Mouse (Mus musculus) embryo, embryonic 10.5 days (tissue): ENCODE data around the gene Nhsl2.
A peak's percentile ranks its signal among the peaks of the same experiment; 100 is the strongest.

Experiments used
- DNase-seq: peaks from one replicate; pipeline ENCODE4 v3.0.0-alpha.2; 2015; ENCODE audit warnings: low spot score

The Nhsl2 gene

DNA sequence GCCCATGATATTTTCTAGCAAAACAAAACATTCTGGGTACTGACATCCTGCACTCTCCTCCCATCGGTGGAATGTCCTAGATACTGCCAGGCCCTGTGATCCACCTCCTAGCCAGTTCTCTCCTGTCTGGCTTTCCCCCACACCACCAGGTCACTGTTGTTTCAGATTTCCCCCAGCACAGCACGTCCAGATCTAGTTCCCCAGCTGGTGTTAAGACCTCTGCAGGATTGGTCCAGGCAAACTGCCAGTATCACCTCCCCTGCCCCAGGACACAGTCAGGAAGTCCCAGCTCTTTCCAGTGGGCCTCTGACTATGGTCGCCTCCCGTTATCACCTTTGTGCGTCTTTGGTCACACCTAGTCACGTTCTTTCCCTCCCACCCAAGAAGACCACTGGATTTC is 134.5 kb downstream of the Nhsl2 start:
- no peak for DNase-seq

DNA sequence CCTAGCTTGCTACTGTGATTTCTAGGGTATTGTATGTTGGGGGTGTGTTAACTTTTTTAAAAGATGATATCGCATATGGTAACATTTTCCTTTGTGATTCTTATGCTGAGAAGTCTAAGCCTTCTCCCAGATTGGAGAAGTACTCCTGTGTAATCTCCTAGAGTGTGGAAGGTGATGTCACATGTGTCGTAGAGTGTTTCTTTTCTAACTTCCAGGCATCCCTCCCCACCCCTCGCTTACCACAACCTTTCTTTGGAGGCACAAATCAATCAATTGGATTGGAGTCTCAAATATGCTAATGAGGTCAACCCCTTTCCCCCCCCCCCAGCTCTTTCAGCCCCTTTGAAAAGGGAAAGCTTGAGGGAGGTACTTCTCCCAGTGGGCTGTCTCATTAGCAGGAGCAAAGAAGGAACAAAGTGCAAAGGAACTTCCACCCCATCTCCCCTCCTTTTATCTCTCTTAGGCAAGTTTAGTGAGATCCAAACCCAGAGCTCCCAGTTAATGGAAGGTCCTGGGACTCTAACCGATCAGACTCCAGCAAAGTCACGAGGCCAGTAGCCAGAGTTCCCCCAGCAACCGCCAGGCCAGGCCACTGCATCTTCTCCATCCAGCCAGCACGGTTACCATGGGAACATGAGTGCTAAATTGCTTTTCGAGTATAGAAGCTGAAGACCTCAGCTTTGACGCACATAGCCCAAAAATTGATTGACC is 137.6 kb downstream of the Nhsl2 start:
- DNase-seq, result peak; percentile 71

DNA sequence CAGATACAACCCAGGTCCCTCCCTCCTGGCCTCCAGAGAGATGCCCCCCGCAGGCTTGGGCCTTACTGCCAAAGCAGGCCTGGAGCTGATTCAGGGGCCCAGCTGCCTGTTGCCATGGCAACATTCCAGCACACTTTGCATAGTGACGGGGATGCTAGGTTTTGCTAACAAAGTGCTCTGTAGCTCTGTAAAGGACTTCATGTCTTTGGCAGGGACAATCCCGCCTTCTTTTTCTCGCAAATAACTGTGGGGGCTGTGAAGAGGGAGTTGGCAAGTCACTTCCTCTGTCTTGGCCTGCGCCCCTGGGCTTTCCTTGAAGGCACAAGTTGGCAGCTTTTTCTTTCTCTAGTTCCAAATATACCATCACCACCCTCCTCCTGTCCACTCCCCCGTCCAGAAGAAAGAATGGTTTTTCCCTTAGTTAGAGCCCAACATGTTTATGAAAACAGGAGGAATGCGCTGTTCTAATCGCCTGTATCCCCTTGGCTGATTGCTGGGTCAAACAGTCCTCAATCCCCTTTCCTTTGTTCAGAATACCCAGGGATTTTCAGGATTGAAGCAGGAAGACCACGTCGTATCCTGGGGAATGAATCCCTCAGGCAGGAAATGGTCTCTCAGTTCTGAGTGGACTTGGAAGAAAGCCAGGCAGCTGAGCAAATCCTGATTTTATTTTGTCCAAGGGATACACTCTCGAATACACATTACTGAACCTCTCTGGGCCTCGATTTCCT is 144.8 kb downstream of the Nhsl2 start:
- peak; percentile 71 for DNase-seq

DNA sequence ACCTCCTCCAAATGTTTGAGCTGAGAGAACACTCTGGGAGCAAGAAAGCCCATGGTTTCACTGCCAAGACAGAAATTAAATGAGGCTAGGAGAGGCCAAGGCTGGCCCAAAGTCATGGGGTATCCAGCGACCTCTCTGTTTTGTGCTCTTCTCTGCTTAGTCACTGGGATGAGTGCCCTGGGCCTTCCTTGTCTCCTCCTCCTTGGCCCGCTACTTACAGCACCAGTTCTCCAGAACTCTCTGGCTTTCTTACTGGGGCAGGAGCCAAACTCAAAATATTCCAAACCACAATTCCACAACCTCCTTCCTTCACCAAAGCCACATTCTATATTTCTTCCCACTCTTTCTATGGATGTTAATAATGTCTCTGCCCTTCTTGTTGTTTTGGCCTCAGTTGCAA is 147.5 kb downstream of the Nhsl2 start:
- DNase-seq, result no peak

DNA sequence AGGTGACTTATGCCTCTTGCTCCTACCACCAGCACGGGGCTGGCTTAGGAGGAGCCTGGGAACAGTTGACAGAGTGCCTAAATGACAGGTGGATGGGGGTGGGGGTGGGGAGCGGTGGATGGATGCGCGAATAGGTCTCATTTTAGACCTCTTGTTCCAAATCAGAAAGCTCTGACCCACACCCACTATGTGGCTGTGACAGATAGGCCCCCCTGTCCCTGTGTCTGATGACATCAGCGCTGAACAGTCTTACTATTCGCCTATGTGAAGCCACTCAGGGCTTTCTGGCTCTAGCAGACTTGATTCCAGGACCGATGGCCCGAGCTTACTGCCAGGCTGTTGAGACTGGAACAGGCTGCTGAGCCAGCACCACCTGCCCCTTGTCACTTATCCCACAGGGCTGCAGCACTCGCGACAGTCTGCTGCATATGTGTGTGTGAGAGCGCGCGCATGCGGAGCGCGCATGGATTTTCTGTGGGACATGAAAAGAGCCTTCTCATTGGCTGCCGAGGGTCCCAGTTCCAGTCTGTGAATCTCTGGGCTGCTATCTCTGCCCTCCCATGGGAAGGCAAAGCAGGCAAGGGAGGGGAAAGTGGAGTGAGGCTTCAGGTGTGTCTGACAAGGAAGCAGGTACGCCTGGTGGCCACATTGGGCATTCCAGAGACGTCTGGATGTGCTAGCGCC is 154.6 kb downstream of the Nhsl2 start:
- DNase-seq, result peak; percentile 50

DNA sequence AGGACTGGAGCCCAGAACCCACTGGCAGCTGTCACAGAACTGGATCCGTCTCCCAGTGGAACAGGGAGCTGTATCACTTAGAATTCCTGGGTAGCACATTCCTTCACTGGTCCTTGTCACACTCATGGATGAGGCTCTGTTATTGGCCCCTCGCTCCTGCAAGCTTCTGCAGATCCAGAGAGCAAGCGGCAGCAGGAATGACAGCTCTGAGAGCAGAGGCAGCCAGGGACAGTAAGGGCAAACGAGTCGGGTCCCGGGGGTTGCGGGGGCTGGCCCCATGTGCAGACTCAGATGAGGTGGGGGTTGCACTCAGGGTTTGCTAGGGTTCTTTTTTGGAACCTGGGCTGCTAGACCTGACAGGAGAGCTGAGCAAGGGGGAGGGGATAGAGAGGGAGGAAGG is 155.2 kb downstream of the Nhsl2 start:
- no peak for DNase-seq

DNA sequence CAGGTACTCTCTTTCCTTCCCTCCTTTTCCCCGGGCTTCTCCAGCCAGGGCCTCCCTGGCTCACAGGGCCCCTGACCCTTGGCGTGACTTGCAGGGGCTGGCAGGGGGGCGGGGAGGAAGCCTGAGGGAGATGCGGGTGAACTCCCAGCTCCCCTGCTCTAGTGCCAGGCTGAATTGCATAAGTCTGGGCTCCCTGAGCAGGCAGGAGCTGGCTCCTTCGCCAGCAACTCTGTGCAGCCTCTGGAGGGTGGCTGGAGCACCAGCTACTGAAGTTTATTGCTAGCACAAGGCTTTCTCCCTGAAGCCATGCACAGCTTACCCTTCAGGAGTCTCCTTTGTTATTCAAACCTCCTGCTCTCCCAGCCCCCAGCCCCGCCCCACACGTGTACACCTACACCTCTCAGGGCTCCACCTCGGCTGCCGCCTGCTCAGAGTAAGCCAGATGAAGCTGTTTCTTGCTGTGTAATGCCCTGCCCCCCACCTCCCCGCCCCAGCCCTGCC is 156.0 kb downstream of the Nhsl2 start:
- peak; percentile 12 for DNase-seq

DNA sequence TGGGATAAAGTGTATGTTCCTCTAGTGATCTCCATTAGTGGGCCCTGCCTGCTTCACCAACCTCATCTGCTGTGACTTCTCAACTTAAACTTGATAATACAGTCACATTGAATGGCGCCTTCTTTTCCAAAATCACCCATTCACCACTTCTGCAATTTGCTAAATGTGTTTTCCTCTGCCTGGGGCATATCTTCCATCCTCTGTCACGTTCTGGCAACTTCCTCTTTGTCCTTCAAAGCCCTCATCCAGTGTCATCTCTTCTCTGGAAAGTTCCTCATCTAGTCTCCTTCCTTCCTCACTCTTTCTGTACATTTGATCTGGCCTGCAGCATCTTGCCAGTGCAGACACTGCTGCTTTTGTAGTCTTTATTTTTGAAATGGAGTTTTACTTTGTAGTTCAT is 158.8 kb downstream of the Nhsl2 start:
- DNase-seq, result no peak

DNA sequence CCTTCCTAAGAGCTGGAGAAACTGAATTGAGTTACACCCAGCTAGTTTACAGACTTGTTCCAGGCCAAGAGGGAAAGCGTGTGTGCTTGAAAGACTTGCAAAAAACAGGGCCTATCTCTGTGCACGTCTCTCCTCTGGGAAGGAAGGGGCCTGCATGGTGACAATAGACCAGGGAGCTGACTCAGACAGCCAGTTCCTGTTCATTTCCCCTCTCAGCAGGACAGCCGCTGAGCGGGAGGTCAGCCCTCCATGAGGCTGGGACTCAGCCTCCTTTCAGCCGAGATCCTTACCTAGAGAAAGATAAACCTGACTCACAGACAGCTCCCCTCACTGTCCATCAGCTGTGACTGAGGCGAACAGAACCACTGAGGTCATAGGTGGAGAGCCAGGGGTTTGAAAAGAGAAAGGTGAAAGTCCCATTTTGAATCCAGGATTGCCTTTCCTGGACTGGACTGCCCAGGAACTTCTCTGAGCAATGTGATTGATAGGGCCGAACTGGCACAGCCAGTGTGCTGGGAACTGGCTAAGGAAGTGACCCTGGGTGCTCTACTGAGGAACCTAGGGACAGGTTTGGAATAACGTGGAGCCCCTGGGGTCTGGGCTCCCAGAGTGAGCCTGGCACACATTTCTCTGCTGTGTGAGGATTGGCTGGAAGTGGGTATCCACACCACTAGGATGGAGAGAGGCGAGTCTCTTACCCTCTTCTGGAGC is 168.2 kb downstream of the Nhsl2 start:
- DNase-seq, result no peak

DNA sequence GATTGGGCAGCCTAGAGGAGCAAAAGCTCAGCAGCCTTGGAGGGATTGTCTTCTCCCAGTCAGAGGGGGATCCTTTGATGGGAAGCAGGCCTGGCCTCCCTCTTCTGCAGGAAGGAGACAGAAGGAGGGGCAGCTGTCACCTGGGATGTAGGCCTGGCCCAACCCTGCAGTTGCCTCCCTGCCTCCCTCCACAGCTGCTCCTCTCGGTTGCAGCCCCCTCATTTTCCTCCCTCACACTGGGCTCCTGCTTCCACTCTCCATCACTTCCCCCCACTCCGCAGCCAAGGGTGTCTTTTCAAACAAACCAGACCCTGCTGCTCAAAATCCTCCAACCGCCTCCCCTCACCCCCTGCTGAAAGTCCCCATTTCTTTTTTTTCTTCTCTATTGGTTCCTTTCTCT is 169.7 kb downstream of the Nhsl2 start:
- no peak for DNase-seq

DNA sequence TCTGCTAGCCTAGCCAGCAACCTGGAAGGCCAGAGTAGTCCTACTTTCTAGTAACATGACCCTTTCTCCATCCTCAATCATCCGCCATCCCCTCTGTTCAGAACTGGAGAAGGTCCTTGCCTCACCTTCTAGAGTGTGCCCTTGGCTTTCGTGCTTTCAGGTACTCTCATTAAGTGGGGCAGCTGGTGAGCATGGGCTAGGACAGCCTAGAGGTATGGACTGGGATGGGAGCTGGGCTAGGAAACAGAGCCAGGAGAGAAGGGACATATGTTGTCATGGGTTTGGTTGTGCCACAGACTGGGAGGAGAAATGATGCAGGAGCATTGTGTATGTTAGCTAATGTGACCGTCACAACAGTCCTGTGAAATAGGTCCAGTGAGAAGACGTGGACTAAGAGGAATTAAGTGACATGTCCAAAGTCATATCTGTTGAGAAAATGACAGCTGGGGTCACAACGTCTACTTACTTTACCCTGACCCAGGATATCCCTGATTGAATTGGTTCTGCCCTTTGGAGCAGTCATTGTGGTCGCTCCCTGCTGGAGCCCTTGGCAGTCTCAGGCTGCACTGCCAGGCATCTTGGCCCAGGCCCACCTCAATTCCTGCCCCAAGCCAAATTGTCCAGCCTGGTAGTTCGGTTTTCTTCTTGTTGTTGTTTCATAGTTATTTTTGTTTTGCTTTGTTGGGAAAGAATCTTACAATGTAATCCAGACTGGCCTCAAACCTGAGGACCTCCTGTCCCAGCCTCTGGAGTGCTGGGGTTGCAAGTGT is 170.5 kb downstream of the Nhsl2 start:
- no peak for DNase-seq

DNA sequence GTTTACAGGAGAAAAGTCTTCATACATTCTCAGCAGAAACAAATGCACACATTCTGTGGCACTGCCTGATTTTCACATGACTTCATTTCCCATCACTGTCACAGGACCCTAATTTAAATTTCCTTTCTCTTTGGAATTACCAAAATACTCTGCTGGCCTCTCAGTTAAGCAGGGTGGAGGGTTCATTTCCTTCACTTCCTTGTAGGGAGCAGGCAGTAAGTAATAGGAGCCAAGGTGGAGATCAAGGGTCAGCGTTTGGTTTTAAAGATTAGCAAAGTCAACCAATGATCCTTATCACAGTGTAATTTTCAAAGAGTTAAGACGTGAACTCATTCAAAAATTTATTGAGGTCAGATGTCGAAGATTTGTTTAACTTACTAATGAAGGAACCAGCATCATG is 175.8 kb downstream of the Nhsl2 start:
- no peak for DNase-seq

DNA sequence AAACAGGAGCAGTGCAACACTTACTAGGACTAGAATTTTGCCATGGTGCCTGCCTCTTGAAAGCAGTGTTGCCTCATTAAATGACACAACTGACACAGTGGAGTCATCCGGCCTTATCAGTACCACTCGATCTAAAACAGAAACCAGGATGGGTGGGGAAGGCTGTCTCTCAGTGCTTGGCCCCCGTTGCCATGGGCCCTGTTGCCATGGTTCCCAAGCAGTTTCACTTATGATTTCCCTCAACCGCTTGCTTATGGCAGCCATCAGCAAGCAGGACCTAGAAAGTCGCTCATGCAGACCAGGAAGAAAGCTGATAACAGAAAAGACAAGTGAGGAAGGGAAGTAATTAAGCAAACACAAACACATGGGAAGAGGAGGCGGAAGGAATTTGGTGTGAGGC is 182.7 kb downstream of the Nhsl2 start:
- peak; percentile 30 for DNase-seq

DNA sequence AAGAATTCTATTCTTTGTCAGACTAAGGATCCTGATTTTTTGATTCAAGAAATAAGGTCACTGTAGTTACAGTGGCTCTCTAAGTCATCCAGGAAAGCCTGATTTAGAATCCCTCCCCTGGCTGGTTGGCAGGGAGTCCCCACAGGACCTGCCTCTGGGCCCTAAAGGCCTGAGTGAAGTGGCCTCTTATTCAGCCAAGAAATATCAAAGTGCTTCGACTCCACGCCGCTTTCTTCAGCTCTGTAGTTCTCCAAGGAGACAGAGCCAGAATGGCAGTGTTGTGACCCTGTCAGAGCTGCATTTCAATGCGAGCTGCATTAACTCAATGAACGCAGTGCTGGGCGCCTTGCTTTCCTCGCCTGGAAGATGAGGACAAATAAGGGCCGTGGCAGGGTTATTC is 183.2 kb downstream of the Nhsl2 start:
- peak; percentile 21 for DNase-seq

DNA sequence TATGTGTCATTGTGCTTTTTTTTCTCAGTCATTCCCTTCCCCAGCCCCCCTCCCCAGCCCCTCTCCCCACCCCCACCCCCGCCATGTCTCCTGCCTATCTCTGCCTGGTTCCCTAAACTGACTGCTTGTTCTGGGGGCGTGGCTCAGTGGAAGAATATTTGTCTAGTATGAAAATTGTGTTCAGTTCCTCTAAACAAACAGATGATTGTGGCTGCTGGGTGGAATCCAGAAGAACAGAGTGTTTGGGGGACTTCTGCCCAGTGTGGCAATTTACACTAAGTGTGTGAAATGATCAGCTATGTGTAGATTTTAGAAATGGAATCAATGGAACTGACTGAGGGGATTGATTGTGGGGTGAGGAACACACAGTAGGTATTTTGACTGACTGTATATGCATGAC is 184.4 kb downstream of the Nhsl2 start:
- DNase-seq, result no peak

DNA sequence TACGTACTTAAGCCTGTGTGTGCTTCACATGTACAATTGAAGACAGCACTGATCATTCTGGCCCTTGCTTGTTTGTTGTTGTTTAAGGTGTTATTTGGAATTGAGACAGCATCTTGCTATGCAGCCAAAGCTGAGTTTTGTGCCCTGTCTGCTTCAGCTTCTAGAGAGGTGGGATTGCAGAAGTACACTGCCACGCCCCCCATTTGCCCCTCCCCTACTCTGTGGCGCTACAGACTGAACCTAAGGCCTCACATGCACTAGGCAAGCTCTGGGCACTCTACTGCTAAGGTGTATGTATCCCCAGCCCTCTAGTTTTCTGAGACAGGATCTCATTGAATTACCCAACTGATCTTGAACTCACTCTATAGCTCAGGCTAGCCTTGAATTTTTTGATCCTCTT is 186.5 kb downstream of the Nhsl2 start:
- no peak for DNase-seq

DNA sequence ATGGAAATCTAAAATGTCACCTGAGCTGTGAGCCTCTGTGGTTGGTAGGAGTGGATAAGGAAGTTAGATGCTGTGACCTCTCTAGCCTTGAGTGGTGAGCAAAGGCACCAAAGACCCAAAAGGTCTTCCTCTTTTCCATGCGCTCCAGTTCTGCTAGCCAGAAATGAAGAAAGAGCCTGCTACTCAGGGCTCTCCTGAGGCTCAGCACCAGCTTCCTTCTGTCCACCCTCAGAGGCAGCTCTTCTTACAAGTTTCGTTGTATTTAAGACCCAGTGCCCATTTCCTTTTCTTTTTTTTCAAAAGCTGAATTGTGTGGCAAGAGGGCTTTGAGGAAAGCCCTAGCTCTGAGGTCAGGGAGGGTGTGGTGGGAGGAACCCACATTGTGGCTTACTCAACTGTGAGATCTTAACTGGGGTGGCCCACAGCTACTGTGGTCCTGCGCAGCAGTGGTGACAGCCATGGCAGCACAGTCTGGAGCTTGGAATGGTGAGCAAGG is 187.7 kb downstream of the Nhsl2 start:
- no peak for DNase-seq

DNA sequence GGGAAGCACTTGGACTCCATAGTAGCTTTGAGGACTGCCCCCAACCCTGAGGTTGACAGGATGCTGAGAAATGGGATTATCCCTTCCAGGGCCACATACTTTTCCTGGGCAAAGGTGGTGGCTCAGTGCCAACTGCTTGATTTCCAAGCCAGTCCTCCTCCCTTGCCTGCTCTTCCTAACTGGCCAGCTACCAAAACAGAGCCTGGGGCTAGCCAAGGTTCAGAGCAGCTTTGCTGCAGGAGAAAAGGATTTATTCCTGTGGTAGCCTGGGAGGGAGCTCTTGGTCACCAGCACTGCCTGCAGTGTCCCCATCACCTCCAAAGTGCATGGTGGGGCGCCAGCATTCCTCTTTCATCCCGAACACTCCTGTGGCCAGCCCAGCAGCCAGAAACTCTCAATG is 188.3 kb downstream of the Nhsl2 start:
- no peak for DNase-seq

DNA sequence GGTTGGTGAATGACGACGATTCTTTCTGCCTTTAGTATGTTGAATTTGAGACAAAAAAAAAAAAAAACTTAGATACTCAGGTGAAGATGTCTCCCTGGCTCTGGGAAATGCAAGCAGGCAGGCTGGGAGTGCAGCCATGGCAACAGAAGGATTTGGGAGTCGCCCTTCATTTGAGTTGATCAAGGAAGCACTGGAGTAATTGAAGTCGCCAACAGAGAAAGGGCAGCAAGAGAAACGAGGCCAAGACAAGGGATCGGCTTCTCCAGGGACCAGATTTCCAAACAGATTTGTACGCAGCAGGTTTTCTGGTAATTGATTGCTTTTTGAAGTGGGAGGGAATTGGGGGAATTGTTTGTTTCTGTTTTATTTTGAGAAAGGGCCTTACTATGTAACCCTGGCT is 192.4 kb downstream of the Nhsl2 start:
- DNase-seq, result no peak

DNA sequence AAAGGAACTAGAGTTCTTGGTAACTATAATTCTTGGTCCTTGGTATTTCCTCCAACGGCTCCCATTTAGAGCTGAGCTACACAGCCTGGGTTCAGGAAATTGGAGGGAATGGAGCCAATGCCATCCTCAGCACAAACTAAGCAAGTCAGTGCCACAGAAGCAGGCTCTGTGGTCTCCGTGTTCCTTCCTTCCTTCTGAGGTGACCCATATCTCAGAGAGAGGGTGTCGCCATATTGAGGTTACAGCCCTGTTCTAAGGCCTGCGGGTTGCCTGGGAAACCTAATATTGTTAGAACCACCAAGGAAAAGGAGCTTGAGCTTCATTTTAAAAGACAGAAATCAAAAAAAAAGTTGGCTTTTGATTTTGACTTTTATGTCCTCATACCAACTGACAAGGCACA is 193.2 kb downstream of the Nhsl2 start:
- no peak for DNase-seq

DNA sequence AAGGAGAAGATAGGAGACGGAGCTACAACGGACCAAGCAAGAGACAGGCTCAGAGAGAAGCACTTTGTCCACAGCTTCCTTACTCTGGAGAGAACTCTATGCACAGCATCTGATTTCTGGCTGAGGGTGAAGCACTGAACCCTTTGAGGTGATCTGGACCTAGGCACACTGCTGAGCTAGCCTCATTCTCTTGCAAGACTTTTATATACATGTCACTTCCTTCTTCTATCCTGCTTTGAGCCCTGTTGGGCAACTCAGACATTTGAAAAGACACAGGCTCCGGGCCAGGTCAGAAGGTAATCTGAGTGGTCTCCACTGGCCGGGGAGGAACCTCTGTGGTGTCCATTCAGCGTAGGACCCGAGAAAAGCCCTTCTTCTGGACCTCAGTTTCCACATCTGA is 201.4 kb downstream of the Nhsl2 start:
- DNase-seq, result no peak

DNA sequence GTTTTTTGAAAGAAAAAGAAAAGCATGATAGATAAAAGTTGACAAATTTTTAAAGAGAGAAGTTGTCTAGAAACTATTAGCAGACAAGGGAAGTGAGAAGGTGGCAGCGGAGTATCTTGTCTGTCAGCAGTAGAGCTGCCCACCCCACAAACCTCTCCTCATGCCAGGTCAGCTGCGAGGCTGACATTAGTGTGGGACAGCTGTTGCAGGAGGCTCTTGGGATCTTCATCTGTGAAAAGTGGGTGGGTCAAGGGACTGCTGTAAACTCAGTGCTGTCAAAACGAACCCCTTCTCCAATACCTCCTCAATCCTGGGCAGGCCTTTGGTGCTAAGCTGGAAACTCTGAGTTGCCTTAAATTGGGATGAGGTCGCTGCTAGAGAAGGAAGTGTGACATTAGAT is 202.0 kb downstream of the Nhsl2 start:
- no peak for DNase-seq
